Mouse (Mus musculus): Measurements from ENCODE around the gene Phkb.

The Phkb gene

DNA sequence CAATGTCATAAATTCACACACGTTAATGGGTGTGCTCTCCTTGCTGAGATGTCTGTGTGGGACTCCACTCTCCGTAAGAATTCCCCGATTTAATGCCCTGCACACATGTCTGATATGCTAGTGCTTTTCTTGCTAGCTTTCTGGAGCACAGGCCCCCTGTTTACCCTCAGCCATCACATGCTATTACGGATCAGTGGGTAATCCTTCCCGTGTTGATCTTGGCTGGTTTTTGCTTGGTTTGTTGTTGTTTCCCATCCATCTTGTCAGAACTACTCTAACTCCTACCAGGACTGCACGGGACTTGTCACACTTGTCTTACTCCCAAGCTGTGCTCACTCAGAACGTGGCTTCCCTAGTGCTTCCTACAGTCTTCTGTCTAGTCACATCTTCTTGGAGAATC is 96.6 kb downstream of the Phkb start:
- no peak for DNase-seq (ENCODE audit: low read depth in 1 of 2, low spot score in 2 of 2)

DNA sequence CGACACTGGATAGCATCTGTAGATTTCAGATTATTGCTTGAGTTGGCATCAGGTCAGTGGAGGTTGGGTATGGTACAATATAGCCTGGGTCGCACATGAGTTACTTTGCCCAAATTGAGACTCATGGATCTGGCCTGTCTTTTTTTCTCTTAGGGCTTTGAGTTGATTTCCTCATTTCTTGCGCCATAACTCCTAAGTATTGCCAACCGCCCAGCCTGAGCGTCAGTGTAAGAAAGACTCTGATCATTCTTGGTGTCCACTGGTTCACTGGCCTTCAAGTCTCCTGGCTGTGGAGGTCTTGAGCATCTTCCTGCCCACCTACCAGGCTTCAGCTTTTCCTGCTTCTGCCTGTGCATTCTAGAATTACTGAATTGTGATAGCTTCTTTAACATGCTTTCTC is 104.1 kb downstream of the Phkb start:
- no peak for DNase-seq (ENCODE audit: low read depth in 1 of 2, low spot score in 2 of 2)

DNA sequence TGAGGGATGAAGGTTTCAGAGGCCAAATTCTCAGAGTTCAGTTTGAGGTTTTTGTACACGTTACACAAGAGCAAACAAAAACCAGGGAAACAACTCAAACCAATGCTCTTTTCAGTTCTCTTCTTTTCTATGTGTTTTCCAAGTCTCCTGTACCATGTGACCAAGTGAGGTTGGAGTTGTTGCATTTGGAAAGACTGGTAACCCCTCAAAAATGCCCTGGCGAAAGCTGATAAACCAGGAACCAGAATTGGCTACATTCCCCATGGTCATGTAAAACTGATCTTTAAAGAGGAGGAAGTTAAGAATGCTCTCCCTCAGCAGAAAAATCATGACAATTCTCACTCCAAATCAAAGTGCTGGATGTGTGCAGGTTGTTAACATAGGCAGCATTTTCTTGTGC is 117.6 kb downstream of the Phkb start:
- no peak for DNase-seq (ENCODE audit: low read depth in 1 of 2, low spot score in 2 of 2)

DNA sequence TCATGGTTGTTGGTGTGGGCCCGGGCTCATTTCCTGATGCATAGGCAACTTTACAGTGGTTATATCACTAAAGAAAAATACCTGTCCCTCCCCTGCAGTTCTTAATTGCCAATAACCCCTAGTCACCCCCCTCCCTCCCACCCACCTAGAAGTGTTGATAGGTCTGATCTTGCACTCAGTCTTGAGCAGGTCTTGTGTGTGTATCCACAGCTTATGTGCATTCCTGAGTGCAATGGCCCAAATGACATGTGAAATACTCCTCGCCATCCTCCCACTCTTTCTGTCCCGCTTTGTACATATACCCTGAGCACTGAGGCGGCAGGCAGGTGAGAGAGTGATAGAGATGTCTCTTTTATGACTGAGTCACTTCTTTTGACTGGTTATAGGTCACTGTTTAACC is 119.1 kb downstream of the Phkb start:
- no peak for DNase-seq (ENCODE audit: low read depth in 1 of 2, low spot score in 2 of 2)

DNA sequence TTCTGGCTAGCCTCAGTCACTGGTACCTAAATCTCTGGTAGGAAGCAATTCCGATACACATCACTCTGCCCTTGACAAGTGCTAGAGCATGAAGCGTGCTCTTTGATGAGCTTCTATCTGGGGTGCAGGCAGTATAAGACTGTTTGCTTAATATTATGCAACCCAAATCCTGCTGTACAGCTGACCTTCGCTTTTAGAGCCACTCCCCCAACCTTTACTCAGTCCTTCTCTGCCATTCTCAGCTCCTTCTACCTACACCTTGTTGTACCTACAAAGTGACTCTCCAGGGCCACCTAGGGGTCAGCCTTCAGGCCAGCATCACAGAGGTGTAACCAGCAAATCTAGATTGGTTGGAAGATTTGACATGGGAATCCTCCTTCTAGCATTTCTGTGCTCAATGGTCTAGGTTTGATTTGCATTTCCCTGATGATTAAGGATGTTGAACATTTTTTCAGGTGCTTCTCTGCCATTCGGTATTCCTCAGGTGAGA is 136.9 kb downstream of the Phkb start:
- DNase-seq (ENCODE audit: low read depth in 1 of 2, low spot score in 2 of 2) = no peak

DNA sequence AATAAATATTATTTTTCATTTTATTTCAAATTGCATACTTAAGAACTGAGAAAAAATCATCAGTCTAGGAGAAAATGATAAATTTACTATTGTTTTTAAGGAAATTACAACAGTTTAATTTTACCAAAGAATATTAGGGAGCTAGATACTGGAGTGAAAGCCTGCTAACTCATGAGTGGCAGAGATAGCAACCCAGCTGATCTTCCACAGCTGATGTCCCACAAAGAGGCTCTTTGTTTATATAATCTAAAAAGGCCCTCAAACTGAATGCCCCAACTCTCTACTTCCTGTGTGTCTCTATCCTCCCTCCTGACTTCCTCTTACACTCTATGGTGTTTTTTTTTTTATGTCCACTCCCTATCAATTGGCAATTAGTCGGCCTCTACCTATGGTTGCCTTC is 152.2 kb downstream of the Phkb start:
- DNase-seq (ENCODE audit: low read depth in 1 of 2, low spot score in 2 of 2) = no peak

DNA sequence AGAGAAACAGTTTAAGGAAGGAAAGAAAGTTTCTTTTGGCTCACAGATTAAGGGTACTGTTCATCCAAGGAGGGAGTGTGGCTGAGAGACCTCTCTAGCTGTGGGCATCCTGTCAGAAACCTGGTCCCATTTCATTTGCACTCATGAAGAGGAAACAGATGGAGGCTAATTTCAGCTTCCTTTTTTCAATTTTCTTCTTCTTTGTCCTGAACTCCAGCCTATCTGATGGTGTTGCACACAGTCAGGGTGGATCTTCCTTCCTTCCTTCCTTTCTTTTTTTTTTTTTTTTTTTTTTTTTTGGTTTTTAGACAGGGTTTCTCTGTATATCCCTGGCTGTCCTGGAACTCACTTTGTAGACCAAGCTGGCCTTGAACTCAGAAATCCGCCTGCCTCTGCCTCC is 152.9 kb downstream of the Phkb start:
- no peak for DNase-seq (ENCODE audit: low read depth in 1 of 2, low spot score in 2 of 2)

DNA sequence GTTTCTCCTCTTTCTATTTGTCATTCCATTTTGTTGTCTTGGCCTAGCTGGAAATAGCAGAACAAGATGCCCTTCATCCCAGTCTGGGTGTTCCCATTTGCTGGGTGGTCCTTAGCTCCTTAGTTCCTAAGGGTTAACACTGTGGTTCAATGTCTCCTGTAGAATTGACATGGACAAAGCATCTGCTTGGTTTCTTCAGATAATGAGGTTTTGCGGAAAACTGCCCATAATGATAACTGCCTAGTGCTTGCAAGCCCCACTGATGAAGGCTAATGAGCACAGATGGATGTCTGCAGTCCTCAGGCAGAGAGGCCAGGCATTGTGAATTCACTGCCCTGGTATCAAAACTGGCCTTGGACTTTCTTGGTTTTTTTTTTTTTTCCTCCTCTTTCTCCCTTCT is 155.2 kb downstream of the Phkb start:
- DNase-seq (ENCODE audit: low read depth in 1 of 2, low spot score in 2 of 2) = no peak

DNA sequence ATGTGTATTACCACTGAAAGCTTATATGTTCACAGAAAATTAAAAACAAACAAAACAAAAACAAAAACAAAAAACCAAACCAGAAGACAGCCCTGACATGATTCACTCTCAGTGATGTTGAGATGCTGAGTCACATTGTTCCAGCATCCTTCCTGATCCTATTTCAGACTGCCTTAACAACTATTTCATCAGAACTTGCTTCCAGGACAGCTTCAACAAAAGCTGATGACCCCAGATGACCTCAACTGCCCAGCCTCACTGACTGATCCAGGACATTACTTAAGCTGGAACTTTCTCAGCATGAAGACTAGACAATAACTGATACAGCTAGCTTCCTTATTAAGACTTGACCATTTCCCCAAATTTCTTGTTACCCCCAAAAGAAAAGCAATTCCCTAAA is 165.7 kb downstream of the Phkb start:
- no peak for DNase-seq (ENCODE audit: low read depth in 1 of 2, low spot score in 2 of 2)

DNA sequence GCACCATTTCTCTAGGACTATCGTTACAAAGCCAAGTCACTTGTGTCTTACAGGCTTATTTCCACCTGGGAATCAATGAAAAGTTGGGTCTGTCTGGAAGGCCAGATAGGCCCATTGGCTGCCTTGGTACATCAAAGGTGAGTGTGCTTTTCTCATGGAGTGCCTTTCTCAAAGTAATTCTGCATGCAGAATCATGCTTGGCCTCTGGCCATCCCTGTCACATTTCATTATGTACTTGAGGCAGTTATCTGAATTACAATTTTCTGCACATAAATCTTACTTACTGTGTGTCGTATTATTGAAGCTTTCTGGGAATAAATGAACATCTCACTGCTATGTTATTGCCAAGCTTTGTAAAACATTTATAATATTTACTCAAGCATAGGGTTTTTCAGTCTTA is 176.0 kb downstream of the Phkb start:
- no peak for DNase-seq (ENCODE audit: low read depth in 1 of 2, low spot score in 2 of 2)

DNA sequence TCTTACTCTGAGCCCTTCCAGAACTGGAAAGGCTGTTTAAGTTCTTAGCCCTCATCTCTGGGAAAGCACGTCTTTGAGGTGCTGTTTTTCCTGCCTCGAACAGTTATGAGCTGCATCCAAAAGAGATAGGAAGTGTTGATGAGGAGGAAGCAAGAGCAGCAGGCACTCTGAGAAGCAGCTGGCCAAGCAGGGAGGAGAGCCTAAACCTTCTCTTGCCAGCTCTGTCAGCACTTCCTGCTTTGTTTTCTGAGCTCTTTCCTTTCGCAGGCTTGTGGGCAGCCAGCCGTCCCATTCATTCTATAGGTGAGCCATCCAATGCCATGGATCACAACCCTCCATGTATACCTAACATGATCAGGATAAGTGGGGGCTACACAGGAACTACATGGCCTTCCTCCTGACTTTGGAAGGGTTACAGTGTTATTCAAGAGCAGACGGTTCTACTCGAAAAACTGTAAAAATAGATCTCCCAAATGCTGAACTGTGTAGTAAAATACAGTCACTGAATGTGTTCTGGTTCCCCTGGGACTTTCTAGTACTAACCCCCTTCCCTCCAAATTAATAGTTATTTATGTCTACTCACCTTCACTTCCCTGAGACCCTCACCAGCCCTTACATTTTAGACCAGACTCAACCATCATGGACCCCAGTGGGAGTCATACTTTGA is 188.0 kb downstream of the Phkb start:
- DNase-seq (ENCODE audit: low read depth in 1 of 2, low spot score in 2 of 2) = no peak

DNA sequence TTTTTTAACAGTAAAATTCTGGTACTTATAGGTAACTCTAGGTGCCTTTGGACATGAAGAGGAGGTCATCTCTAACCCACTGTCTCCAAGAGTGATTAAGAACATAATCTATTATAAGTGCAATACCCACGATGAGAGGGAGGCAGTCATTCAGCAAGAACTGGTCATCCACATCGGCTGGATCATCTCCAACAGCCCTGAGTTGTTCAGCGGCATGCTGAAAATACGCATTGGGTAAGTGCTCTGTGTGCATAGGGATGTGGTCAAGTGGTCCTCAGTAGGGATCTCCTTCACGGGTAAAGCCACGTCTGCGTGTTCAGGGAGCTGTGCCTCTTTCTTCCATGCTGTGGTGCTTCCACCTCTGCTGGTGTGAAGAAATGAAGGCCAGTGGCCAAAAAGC is 188.7 kb downstream of the Phkb start:
- DNase-seq (ENCODE audit: low read depth in 1 of 2, low spot score in 2 of 2) = no peak

DNA sequence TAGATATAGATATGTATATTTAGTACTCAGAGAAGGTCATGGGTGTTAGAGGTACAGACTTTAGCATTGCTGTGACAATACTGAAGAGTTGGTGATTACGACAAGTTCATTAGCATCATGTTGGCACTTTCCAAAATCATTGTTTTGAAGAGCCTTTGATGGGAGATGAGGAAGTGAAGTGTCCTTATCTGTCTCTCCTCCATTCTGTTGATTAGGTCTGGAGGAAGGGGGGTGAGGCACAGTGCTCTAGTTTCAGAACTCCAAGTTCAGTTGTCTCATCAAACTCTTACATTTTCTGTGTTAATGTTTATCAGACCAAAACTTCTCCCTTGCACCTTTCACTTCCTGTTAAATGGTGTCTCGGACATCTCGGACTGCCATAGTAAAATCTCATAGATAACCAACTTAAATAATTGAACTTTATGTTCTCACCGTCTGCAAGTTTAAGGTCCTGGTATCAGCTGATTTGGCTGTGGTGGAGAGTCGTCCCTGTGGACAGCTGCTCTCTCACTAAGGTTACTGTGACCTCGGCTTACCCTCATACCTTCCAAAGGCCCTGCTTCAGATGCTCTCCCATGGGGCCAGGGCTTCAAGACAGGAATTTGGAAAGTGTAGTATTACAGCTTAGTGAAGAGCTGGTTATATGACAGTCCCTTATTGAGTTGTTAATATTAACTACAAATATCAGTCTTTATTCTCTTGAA is 194.1 kb downstream of the Phkb start:
- DNase-seq (ENCODE audit: low read depth in 1 of 2, low spot score in 2 of 2) = no peak

DNA sequence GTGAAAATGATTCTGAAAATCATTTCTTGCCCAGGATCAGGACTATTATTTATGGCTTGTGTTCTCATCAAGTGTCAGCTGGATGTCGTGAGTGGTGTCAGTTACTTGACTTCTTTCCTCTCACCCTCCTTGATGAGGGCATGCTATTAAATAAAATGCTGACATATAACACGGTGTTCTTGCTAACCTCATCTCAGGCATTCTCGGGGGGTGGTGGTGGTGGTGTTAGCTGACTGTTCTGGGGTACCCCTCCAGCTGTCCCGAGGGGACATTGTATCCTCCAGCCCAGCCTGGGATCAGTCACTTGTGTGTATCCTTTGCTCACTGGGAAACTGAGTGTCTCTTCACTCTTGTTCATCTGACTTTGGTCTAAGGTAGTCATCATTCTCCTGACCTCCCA is 194.6 kb downstream of the Phkb start:
- no peak for DNase-seq (ENCODE audit: low read depth in 1 of 2, low spot score in 2 of 2)

DNA sequence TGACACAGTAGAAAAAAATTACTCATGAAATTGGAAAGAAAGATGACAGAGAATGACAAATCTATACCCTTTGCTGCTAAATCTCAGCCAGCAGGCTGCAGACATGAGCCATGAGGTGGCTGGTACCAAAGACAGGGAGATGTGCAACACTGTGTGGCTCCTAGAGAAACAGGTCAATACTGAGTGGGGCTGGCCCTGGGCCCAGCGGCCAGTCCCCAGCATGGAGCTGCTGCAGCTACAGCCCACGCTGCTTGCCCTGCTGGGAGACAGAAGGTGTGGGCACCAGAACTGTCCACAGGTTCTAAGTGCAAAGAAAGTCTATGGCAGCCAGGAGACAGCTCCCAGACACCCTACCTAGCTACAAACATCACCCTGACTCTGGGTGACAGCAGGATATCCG is 197.7 kb downstream of the Phkb start:
- no peak for DNase-seq (ENCODE audit: low read depth in 1 of 2, low spot score in 2 of 2)

DNA sequence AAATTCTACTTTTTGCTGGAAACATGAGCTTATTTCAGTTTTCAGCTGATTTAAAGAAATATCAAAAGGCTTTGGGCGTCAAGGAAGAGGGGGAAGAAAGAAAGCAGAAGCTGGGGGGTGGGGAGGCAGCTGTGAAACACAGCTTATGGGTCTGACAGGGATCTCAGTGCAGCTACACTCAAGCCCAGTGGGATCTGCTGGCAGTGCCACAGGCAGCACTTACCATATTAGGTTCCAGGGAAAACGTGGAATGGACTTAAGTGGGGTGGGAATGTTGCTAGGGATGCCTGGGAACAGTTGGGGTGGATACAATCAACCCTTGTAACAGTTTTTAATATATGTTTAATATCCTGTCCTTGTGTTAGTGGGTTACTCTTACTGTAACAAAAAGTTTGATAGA is 201.3 kb downstream of the Phkb start:
- no peak for DNase-seq (ENCODE audit: low read depth in 1 of 2, low spot score in 2 of 2)

DNA sequence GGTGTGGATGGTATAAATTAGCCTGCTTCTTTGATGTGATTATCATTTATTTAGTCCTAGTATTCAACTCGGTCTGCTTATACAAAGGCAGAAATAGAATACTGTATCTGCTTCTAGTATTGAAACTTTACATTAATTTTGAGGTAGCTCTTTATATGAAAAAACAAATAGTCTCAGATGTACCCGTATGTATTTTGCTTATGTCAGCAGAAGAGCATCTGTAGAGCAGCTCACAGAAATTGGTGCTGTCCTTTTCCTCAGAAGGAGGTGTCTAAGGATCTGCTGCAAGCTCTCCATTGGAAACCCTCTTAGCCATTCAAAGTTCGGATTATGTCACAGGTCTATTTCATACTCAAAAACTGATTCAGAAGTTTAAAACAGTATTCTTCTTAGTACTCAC is 210.1 kb downstream of the Phkb start:
- DNase-seq (ENCODE audit: low read depth in 1 of 2, low spot score in 2 of 2) = no peak

DNA sequence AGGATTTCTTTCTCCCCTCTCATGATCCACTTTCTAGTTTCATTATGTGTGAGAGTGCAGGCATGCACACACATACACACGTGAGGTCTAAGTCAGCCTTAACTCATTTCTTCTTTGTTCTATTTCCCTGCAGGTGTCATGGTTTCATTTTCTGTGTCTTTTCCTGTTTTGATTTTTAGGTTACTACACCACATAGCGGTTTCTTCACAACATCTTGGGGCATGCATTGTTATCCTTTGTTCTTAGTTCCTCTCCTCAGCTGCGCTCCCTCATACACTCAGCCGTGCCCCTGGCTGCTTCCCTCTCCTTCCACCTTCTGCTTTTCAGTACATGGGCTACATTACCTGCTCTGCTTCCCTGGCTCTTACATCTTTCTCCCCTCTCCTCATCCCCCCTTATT is 211.2 kb downstream of the Phkb start:
- no peak for DNase-seq (ENCODE audit: low read depth in 1 of 2, low spot score in 2 of 2)

DNA sequence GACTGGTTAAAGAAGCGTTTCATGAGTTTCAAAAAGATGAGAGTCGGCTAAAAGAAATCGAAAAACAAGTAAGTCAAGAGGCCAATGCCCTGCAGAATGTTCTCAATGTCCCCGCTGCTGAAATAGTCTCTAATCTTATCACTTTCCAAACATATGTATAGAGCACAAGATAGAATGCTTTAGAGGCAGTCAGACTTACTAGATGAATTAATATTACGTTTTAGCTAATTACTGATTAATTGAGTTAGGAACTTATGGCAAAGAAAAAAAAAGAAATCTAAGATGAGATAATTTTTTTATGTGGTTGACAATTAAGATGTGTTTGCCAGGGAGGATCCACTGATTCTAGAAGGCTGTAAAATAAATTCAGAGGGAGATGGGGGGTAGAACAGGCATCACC is 217.9 kb downstream of the Phkb start:
- DNase-seq (ENCODE audit: low read depth in 1 of 2, low spot score in 2 of 2) = no peak

DNA sequence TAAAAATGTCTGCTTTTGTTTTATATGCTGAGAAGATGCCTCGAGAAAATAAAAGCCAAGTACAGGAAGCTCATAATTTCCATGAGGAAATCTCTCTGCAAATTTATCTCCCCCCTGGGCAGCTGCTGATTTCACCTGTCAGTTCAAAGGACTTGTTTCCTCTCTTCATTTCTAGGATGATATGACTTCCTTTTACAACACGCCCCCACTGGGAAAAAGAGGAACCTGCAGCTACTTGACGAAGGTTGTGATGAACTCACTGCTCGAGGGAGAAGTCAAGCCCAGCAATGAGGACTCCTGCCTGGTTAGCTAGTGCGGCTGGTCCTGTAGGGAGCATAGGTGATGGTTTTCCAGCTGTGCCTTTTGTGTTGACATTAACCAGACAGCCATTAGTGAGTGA is 218.4 kb downstream of the Phkb start:
- no peak for DNase-seq (ENCODE audit: low read depth in 1 of 2, low spot score in 2 of 2)

DNA sequence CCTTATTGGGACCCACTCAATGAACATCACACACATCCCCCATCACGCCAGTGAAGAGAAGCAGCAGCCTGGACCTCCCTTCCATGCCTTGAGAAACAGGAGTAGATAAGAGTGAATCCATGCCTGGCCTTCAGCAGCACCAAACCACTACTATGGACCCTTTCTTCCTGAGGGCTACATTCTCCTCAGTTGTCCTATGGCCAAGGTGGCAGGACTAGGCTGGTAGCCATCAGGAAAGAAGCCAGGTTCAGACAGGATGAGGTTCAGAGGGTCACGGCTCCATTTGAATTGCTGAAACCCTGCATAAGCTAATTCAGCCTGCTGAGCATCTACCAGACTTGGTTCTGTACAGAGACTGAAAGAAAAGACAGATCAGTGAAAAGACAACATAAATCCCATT is 222.7 kb downstream of the Phkb start:
- no peak for DNase-seq (ENCODE audit: low read depth in 1 of 2, low spot score in 2 of 2)

DNA sequence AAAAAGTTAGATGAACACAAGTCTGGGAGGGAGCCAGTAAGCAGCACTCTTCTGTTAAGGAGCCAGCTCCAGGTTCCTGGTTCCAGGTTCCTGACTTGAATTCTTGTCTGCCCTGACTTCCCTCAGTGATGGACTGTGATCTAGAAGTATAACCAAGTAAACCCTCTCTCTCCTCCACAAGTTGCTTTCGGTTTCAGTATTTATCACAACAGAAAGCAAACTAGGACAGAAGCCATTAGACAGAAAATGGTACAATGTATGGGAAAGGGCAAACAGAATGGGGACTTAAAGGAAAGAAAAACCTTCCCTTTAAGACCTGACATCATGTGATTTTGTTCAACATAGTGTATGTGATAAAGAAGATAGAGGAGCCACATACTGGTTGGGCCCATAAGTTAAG is 238.7 kb downstream of the Phkb start:
- no peak for DNase-seq (ENCODE audit: low read depth in 1 of 2, low spot score in 2 of 2)

DNA sequence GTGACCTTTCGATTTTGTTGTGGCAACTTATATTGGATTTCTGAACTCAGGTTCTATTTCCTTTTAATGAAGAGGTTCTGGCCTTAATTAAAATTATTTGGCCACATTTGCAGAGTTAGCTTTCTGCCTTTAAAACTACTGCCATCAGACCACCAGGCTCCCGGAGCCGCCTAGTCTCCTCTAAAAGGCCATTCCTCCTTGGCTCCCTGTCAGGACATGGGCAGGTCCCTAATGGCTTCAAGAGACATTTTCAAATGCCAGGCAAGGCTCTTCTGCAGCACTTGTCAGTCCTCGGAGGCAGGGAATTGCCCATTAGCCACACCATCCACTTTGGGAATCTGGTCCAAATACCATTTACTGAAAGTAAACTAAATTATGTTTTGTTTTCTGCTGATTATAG is 242.6 kb downstream of the Phkb start:
- DNase-seq (ENCODE audit: low read depth in 1 of 2, low spot score in 2 of 2) = no peak
